Mouse (Mus musculus): ENCODE measurements around the gene Sfxn2. TPM values are rescaled to one million over a fixed set of nuclear protein-coding genes. Genes with fewer than 3 reads are reported as not detected.

Sfxn2 gene
- polyA plus RNA-seq, 1 experiment from 2014 or later = 28.6 TPM

GRCm38 (mm10) chr19:46600371-46600770 is 27.2 kb downstream of the Sfxn2 start:
- 50% methylated on average over 4 of the region's 4 CpGs for WGBS (ENCODE audit: insufficient replicate concordance)

GRCm38 (mm10) chr19:46601491-46601890 is 28.3 kb downstream of the Sfxn2 start:
- Histone ChIP-seq H3K9ac (no peak overlapping the region), H3K27ac (replicated peaks) (peak overlapping the region; percentile 62), H3K4me1 (replicated peaks) (peaks cover 50% of the 10 kb centered on the region), H3K27me3 (no peaks in the 10 kb centered on the region), H3K36me3 (replicated peaks) (peaks cover 13% of the 10 kb centered on the region; the same call in 1 of the 2 replicates), H3K4me2 (peak overlapping the region; percentile 89), H3K4me3 (replicated peaks) (no peak overlapping the region), H3K9me3 (replicated peaks) (no peaks in the 10 kb centered on the region)
- 45% methylated on average over 14 of the region's 14 CpGs for WGBS (ENCODE audit: insufficient replicate concordance)
- no peak for ATAC-seq (ENCODE audit: insufficient read depth)

More at GRCm38 (mm10) chr19:46600371-46600770, 27.2 kb downstream of the Sfxn2 start:
- peak overlapping the region; percentile 89 for H3K4me2 ChIP-seq
- H3K27ac ChIP-seq (replicated peaks) = peak overlapping the region; percentile 77
- H3K4me3 ChIP-seq (replicated peaks) = peak overlapping the region; percentile 85; the same call in 1 of the 2 replicates
- no peaks in the 10 kb centered on the region for H3K9me3 ChIP-seq (replicated peaks)
- ATAC-seq (ENCODE audit: insufficient read depth) = no peak
- H3K36me3 ChIP-seq (replicated peaks) = peaks cover 11% of the 10 kb centered on the region; the same call in 1 of the 2 replicates
- H3K9ac ChIP-seq = no peak overlapping the region
- H3K27me3 ChIP-seq = no peaks in the 10 kb centered on the region
- H3K4me1 ChIP-seq (replicated peaks) = peaks cover 46% of the 10 kb centered on the region

- Histone ChIP-seq H3K4me2 (no peak overlapping the region), H3K9me3 (replicated peaks) (no peaks in the 10 kb centered on the region), H3K36me3 (replicated peaks) (peaks cover 20% of the 10 kb centered on the region), H3K27me3 (no peaks in the 10 kb centered on the region), H3K27ac (replicated peaks) (peak overlapping the region; percentile 62; the same call in 1 of the 2 replicates), H3K4me3 (replicated peaks) (no peak overlapping the region), H3K4me1 (replicated peaks) (peaks cover 59% of the 10 kb centered on the region), H3K9ac (no peak overlapping the region)
- WGBS (ENCODE audit: insufficient replicate concordance) = 53% methylated on average over 4 of the region's 4 CpGs
- no peak for ATAC-seq (ENCODE audit: insufficient read depth)
Measured at GRCm38 (mm10) chr19:46602406-46602805, 29.2 kb downstream of the Sfxn2 start.

- H3K4me2 ChIP-seq = no peak overlapping the region
- H3K27me3 ChIP-seq = no peaks in the 10 kb centered on the region
- no peak overlapping the region for H3K4me3 ChIP-seq (replicated peaks)
- no peak overlapping the region for H3K27ac ChIP-seq (replicated peaks)
- no peak overlapping the region for H3K9ac ChIP-seq
- no peaks in the 10 kb centered on the region for H3K9me3 ChIP-seq (replicated peaks)
- peaks cover 50% of the 10 kb centered on the region for H3K4me1 ChIP-seq (replicated peaks)
- 74% methylated on average over 13 of the region's 13 CpGs for WGBS (ENCODE audit: insufficient replicate concordance)
- ATAC-seq (ENCODE audit: insufficient read depth) = no peak
- peaks cover 33% of the 10 kb centered on the region for H3K36me3 ChIP-seq (replicated peaks)
Measured at GRCm38 (mm10) chr19:46606718-46607117, 33.6 kb downstream of the Sfxn2 start.

- peaks cover 48% of the 10 kb centered on the region for H3K4me1 ChIP-seq (replicated peaks)
- 29% methylated on average over 7 of the region's 7 CpGs for WGBS (ENCODE audit: insufficient replicate concordance)
- no peak overlapping the region for H3K9ac ChIP-seq
- no peak overlapping the region for H3K4me2 ChIP-seq
- no peak overlapping the region for H3K4me3 ChIP-seq (replicated peaks)
- peaks cover 33% of the 10 kb centered on the region for H3K36me3 ChIP-seq (replicated peaks)
- H3K27me3 ChIP-seq = no peaks in the 10 kb centered on the region
- ATAC-seq (ENCODE audit: insufficient read depth) = no peak; the same call in 1 of the 2 replicates
- H3K9me3 ChIP-seq (replicated peaks) = no peaks in the 10 kb centered on the region
- no peak overlapping the region for H3K27ac ChIP-seq (replicated peaks)
Measured at GRCm38 (mm10) chr19:46607424-46607823, 34.3 kb downstream of the Sfxn2 start.

- Histone ChIP-seq H3K36me3 (replicated peaks) (peaks cover 33% of the 10 kb centered on the region), H3K9me3 (replicated peaks) (no peaks in the 10 kb centered on the region), H3K4me3 (replicated peaks) (no peak overlapping the region), H3K4me2 (no peak overlapping the region), H3K4me1 (replicated peaks) (peaks cover 48% of the 10 kb centered on the region), H3K27ac (replicated peaks) (no peak overlapping the region), H3K9ac (no peak overlapping the region), H3K27me3 (no peaks in the 10 kb centered on the region)
- 88% methylated on average over 7 of the region's 7 CpGs for WGBS (ENCODE audit: insufficient replicate concordance)
- ATAC-seq (ENCODE audit: insufficient read depth) = no peak
Measured at GRCm38 (mm10) chr19:46608158-46608557, 35.0 kb downstream of the Sfxn2 start.

GRCm38 (mm10) chr19:46616378-46616777 is 43.2 kb downstream of the Sfxn2 start:
- H3K9ac ChIP-seq = no peak overlapping the region
- no peak for ATAC-seq (ENCODE audit: insufficient read depth)

GRCm38 (mm10) chr19:46617361-46617760 is 44.2 kb downstream of the Sfxn2 start:
- Histone ChIP-seq H3K4me1 (replicated peaks) (peaks cover 63% of the 10 kb centered on the region), H3K4me3 (replicated peaks) (no peak overlapping the region), H3K27ac (replicated peaks) (no peak overlapping the region), H3K9ac (no peak overlapping the region), H3K27me3 (no peaks in the 10 kb centered on the region), H3K36me3 (replicated peaks) (peaks cover 20% of the 10 kb centered on the region), H3K9me3 (replicated peaks) (no peaks in the 10 kb centered on the region), H3K4me2 (no peak overlapping the region)
- 79% methylated on average over 8 of the region's 8 CpGs for WGBS (ENCODE audit: insufficient replicate concordance)
- ATAC-seq (ENCODE audit: insufficient read depth) = no peak

More at GRCm38 (mm10) chr19:46616378-46616777, 43.2 kb downstream of the Sfxn2 start:
- H3K36me3 ChIP-seq (replicated peaks) = peaks cover 20% of the 10 kb centered on the region
- no peak overlapping the region for H3K4me3 ChIP-seq (replicated peaks)
- H3K4me1 ChIP-seq (replicated peaks) = peaks cover 57% of the 10 kb centered on the region
- WGBS (ENCODE audit: insufficient replicate concordance) = 72% methylated on average over 11 of the region's 11 CpGs
- H3K4me2 ChIP-seq = no peak overlapping the region
- H3K27ac ChIP-seq (replicated peaks) = no peak overlapping the region
- no peaks in the 10 kb centered on the region for H3K9me3 ChIP-seq (replicated peaks)
- no peaks in the 10 kb centered on the region for H3K27me3 ChIP-seq

GRCm38 (mm10) chr19:46618322-46618721 is 45.2 kb downstream of the Sfxn2 start:
- Histone ChIP-seq H3K4me1 (replicated peaks) (peaks cover 63% of the 10 kb centered on the region), H3K27me3 (no peaks in the 10 kb centered on the region), H3K36me3 (replicated peaks) (peaks cover 18% of the 10 kb centered on the region), H3K9ac (no peak overlapping the region), H3K27ac (replicated peaks) (no peak overlapping the region), H3K4me2 (no peak overlapping the region), H3K4me3 (replicated peaks) (no peak overlapping the region), H3K9me3 (replicated peaks) (no peaks in the 10 kb centered on the region)
- 44% methylated on average over 9 of the region's 9 CpGs for WGBS (ENCODE audit: insufficient replicate concordance)
- 0 out of 2 replicates have a peak, but pooled peaks have one; percentile 11 for ATAC-seq (ENCODE audit: insufficient read depth)

- Histone ChIP-seq H3K9me3 (replicated peaks) (no peaks in the 10 kb centered on the region), H3K9ac (no peak overlapping the region), H3K27ac (replicated peaks) (no peak overlapping the region), H3K27me3 (no peaks in the 10 kb centered on the region), H3K36me3 (replicated peaks) (peaks cover 15% of the 10 kb centered on the region; the same call in 1 of the 2 replicates), H3K4me3 (replicated peaks) (no peak overlapping the region), H3K4me2 (no peak overlapping the region), H3K4me1 (replicated peaks) (peaks cover 59% of the 10 kb centered on the region)
- whole genome bisulfite sequencing (ENCODE audit: insufficient replicate concordance) = 66% methylated on average over 19 of the region's 19 CpGs
- no peak for ATAC-seq (ENCODE audit: insufficient read depth)
Measured at GRCm38 (mm10) chr19:46619001-46619400, 45.8 kb downstream of the Sfxn2 start.

- peaks cover 59% of the 10 kb centered on the region for H3K4me1 ChIP-seq (replicated peaks)
- 90% methylated on average over 6 of the region's 6 CpGs for WGBS (ENCODE audit: insufficient replicate concordance)
- H3K9me3 ChIP-seq (replicated peaks) = no peaks in the 10 kb centered on the region
- no peak overlapping the region for H3K27ac ChIP-seq (replicated peaks)
- H3K9ac ChIP-seq = no peak overlapping the region
- no peak overlapping the region for H3K4me2 ChIP-seq
- ATAC-seq (ENCODE audit: insufficient read depth) = no peak
- H3K36me3 ChIP-seq (replicated peaks) = peaks cover 19% of the 10 kb centered on the region; the same call in 1 of the 2 replicates
- no peaks in the 10 kb centered on the region for H3K27me3 ChIP-seq
- H3K4me3 ChIP-seq (replicated peaks) = no peak overlapping the region
Measured at GRCm38 (mm10) chr19:46619518-46619917, 46.4 kb downstream of the Sfxn2 start.

All from liver, embryonic 15.5 days (tissue).